Mouse (Mus musculus): ENCODE results near the gene Ifi35. TPM values are rescaled to one million over a fixed set of nuclear protein-coding genes. Genes with fewer than 3 reads are reported as not detected.

Gene Ifi35
- total and polyA plus RNA-seq, 2 experiments from 2014 or later = 5.1 to 5.2 TPM

DNA sequence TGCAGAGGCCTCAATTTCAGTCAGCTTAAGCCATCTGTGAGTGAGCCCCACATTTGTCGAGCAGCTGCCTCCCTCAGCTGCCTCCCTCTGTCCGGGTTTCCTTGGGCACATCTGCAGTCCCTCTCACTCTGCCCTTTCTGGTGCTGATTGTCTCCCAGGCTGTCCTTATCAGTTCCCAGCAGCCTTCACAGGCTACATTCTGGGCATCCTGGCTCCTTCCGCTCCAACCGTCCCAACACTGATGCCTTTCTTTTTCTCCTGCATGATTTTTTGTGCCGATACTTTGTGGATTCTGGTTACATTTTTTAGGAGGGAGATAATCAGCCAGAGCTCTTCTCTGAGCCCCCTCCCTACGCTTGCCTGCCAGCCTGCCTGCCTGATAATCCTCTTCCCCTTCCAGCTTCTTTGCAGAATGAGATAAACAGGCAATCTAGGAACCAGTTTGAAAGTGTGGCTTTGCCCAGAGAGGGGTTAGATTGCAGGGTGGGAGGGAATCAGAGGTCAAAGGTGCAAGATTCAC, 37.4 kb downstream of the Ifi35 start:
- DNase-seq = peak; percentile 43
- 40% methylated on average over 6 of the region's 6 CpGs for WGBS
- H3K4me2 ChIP-seq (ENCODE audit: low read depth) = no peak overlapping the region
- H3K4me3 ChIP-seq (ENCODE audit: low read depth, low read length) = no peak overlapping the region
- no peaks in the 10 kb centered on the region for H3K9me3 ChIP-seq (ENCODE audit: low read length)
- no peak overlapping the region for H3K9ac ChIP-seq
- TF ChIP-seq CTCF (IDR thresholded peaks at IDR 0.05; ENCODE audit: low read depth) = no peak
- no peaks in the 10 kb centered on the region for H3K27me3 ChIP-seq (ENCODE audit: insufficient read depth, low read length)
- no peaks in the 10 kb centered on the region for H3K4me1 ChIP-seq (ENCODE audit: insufficient read depth)
- H3K36me3 ChIP-seq (ENCODE audit: insufficient read depth) = no peaks in the 10 kb centered on the region
- H3K27ac ChIP-seq (ENCODE audit: low read depth, low read length) = no peak overlapping the region
- ATAC-seq = peak; percentile 51; the same call in 1 of the 2 replicates

DNA sequence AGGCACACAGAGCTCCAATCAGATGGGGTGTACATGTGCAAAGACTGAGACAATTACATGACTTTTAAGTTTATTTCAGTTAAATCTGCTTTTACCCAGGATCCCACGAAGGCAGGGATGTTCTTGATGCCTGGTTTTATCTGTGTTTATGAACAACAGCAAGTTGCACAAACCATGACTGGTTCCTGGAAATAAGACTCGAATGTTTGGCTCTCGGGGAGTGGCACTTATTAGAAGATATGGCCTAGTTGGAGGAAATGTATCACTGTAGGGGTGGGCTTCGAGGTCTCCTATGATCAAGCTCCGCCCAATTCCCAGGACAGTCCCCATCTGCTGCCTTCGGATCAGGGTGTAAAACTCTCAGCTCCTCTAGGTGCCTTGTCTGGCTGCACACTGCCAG, 37.9 kb downstream of the Ifi35 start:
- 80% methylated on average over 6 of the region's 6 CpGs for WGBS
- H3K9ac ChIP-seq = no peak overlapping the region
- no peak overlapping the region for H3K27ac ChIP-seq (ENCODE audit: low read depth, low read length)
- no peak for TF ChIP-seq CTCF (IDR thresholded peaks at IDR 0.05; ENCODE audit: low read depth)
- no peak for ATAC-seq
- H3K4me1 ChIP-seq (ENCODE audit: insufficient read depth) = no peaks in the 10 kb centered on the region
- no peak overlapping the region for H3K4me3 ChIP-seq (ENCODE audit: low read depth, low read length)
- no peak for DNase-seq
- no peaks in the 10 kb centered on the region for H3K27me3 ChIP-seq (ENCODE audit: insufficient read depth, low read length)
- H3K4me2 ChIP-seq (ENCODE audit: low read depth) = no peak overlapping the region
- H3K36me3 ChIP-seq (ENCODE audit: insufficient read depth) = no peaks in the 10 kb centered on the region
- no peaks in the 10 kb centered on the region for H3K9me3 ChIP-seq (ENCODE audit: low read length)

DNA sequence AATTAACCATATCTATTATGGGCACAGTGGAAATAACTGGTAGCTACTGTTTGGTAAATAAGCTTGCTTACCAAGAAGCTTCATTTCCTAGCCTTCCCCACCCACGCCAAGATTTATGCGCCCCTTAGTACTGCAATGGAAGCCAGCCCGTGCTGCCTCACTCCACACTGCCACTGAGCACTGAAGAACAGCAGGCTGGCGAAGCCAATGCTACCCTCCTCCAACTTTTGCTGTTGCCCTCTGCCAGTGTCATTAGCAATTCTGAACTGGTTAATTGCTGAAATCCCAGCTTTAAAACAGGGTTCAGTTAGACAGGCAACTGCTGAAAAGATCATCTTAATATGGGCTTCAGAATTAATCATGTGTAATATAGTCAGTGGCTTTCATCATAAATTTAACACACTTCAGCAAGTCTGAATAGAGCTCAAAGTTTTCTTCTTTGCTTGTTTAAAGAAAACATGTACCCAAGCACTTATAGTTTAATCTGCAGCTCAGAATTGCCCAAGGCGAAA, 58.1 kb downstream of the Ifi35 start:
- DNase-seq (peak; percentile 52), ATAC-seq (peak; percentile 54; the same call in 1 of the 2 replicates)
- H3K4me3 ChIP-seq (ENCODE audit: low read depth, low read length) = no peak overlapping the region
- H3K9me3 ChIP-seq (ENCODE audit: low read length) = no peaks in the 10 kb centered on the region
- H3K27me3 ChIP-seq (ENCODE audit: insufficient read depth, low read length) = no peaks in the 10 kb centered on the region
- no peak for TF ChIP-seq CTCF (IDR thresholded peaks at IDR 0.05; ENCODE audit: low read depth)
- H3K4me2 ChIP-seq (ENCODE audit: low read depth) = no peak overlapping the region
- no peaks in the 10 kb centered on the region for H3K4me1 ChIP-seq (ENCODE audit: insufficient read depth)
- no peak overlapping the region for H3K27ac ChIP-seq (ENCODE audit: low read depth, low read length)
- no peaks in the 10 kb centered on the region for H3K36me3 ChIP-seq (ENCODE audit: insufficient read depth)
- H3K9ac ChIP-seq = no peak overlapping the region
- 42% methylated on average over 5 of the region's 5 CpGs for WGBS

DNA sequence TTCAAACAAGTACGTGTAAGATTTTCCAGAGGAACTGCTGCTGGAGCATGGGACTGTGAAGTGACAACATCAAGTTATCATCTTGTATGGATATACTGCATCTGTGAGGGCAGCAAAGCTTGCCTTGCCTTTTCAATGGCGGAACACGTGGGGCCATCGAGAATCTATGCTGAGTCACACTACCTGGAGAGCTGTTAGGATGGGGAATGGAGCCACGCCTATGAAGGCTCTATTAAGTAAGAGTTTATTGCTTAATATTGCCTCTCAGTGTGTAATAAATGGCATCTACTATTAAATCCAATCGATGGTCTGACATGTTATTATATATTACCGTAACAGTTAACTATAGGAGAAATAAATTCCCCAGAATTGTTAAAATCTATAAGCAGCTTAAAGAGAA, 58.9 kb downstream of the Ifi35 start:
- no peak for TF ChIP-seq CTCF (IDR thresholded peaks at IDR 0.05; ENCODE audit: low read depth)
- DNase-seq (no peak), ATAC-seq (no peak)
- H3K36me3 ChIP-seq (ENCODE audit: insufficient read depth) = no peaks in the 10 kb centered on the region
- H3K9me3 ChIP-seq (ENCODE audit: low read length) = no peaks in the 10 kb centered on the region
- no peak overlapping the region for H3K27ac ChIP-seq (ENCODE audit: low read depth, low read length)
- H3K27me3 ChIP-seq (ENCODE audit: insufficient read depth, low read length) = no peaks in the 10 kb centered on the region
- H3K9ac ChIP-seq = no peak overlapping the region
- H3K4me2 ChIP-seq (ENCODE audit: low read depth) = no peak overlapping the region
- WGBS = 94% methylated on average over 7 of the region's 7 CpGs
- no peak overlapping the region for H3K4me3 ChIP-seq (ENCODE audit: low read depth, low read length)
- H3K4me1 ChIP-seq (ENCODE audit: insufficient read depth) = no peaks in the 10 kb centered on the region

Small RNAs within 50 kb of the gene (microRNA-seq; reads per million reads assigned to microRNA genes)
- 0.24 to 0.39 reads per million in 2 experiments for gene Mir6929

Other genes with a start within 250 kb of the Ifi35 start
- 25.6 and 27.7 TPM in 2 replicates for gene Ezh1, start 221.9 kb upstream of the Ifi35 start, total RNA-seq (2014; rRNA removed)
- gene Ezh1, start 221.9 kb upstream of the Ifi35 start, polyA plus RNA-seq (2015; fragmentation: Nextera tagmentation; extraction: Ambion mirVana) = 18.8 and 22.5 TPM in 2 replicates
- 42.9 and 46.0 TPM in 2 replicates for gene Ramp2, start 202.4 kb upstream of the Ifi35 start, total RNA-seq (2014; rRNA removed)
- 93.4 and 102 TPM in 2 replicates for gene Ramp2, start 202.4 kb upstream of the Ifi35 start, polyA plus RNA-seq (2015; fragmentation: Nextera tagmentation; extraction: Ambion mirVana)
- gene Vps25, start 194.7 kb upstream of the Ifi35 start, total RNA-seq (2014; rRNA removed) = 71.7 and 75.8 TPM in 2 replicates
- 135 and 138 TPM in 2 replicates for gene Vps25, start 194.7 kb upstream of the Ifi35 start, polyA plus RNA-seq (2015; fragmentation: Nextera tagmentation; extraction: Ambion mirVana)
- 3.2 and 5.4 TPM in 2 replicates for gene Wnk4, start 187.8 kb upstream of the Ifi35 start, total RNA-seq (2014; rRNA removed)
- gene Wnk4, start 187.8 kb upstream of the Ifi35 start, polyA plus RNA-seq (2015; fragmentation: Nextera tagmentation; extraction: Ambion mirVana) = 7.8 and 9.1 TPM in 2 replicates
- gene Cntd1, start 169.4 kb upstream of the Ifi35 start, total RNA-seq (2014; rRNA removed) = 0.10 and 0.15 TPM in 2 replicates
- gene Cntd1, start 169.4 kb upstream of the Ifi35 start, polyA plus RNA-seq (2015; fragmentation: Nextera tagmentation; extraction: Ambion mirVana) = 0.36 and 0.61 TPM in 2 replicates
- gene Coa3, start 169.3 kb upstream of the Ifi35 start, total RNA-seq (2014; rRNA removed) = 110 and 140 TPM in 2 replicates
- gene Coa3, start 169.3 kb upstream of the Ifi35 start, polyA plus RNA-seq (2015; fragmentation: Nextera tagmentation; extraction: Ambion mirVana) = 208 and 233 TPM in 2 replicates
- 107 and 177 TPM in 2 replicates for gene Becn1, start 146.1 kb upstream of the Ifi35 start, total RNA-seq (2014; rRNA removed)
- 133 and 145 TPM in 2 replicates for gene Becn1, start 146.1 kb upstream of the Ifi35 start, polyA plus RNA-seq (2015; fragmentation: Nextera tagmentation; extraction: Ambion mirVana)
- 70.7 and 80.9 TPM in 2 replicates for gene Psme3, start 132.2 kb upstream of the Ifi35 start, total RNA-seq (2014; rRNA removed)
- 78.2 and 88.0 TPM in 2 replicates for gene Psme3, start 132.2 kb upstream of the Ifi35 start, polyA plus RNA-seq (2015; fragmentation: Nextera tagmentation; extraction: Ambion mirVana)
- 2.7 and 4.4 TPM in 2 replicates for gene Aoc2, start 123.3 kb upstream of the Ifi35 start, total RNA-seq (2014; rRNA removed)
- gene Aoc2, start 123.3 kb upstream of the Ifi35 start, polyA plus RNA-seq (2015; fragmentation: Nextera tagmentation; extraction: Ambion mirVana) = 0.42 and 0.87 TPM in 2 replicates
- 0.31 and 0.43 TPM in 2 replicates for gene Aoc3, start 117.8 kb upstream of the Ifi35 start, total RNA-seq (2014; rRNA removed)
- gene Aoc3, start 117.8 kb upstream of the Ifi35 start, polyA plus RNA-seq (2015; fragmentation: Nextera tagmentation; extraction: Ambion mirVana) = 0.05 and 0.08 TPM in 2 replicates
- not detected in 2 replicates for gene G6pc, start 80.8 kb upstream of the Ifi35 start, total RNA-seq (2014; rRNA removed)
- gene G6pc, start 80.8 kb upstream of the Ifi35 start, polyA plus RNA-seq (2015; fragmentation: Nextera tagmentation; extraction: Ambion mirVana) = not detected in 2 replicates
- 87.8 and 89.8 TPM in 2 replicates for gene Aarsd1, start 30.8 kb upstream of the Ifi35 start, total RNA-seq (2014; rRNA removed)
- gene Aarsd1, start 30.8 kb upstream of the Ifi35 start, polyA plus RNA-seq (2015; fragmentation: Nextera tagmentation; extraction: Ambion mirVana) = 90.9 and 101 TPM in 2 replicates
- 1.0 and 5.7 TPM in 2 replicates for gene Gm27029, start 23.6 kb upstream of the Ifi35 start, total RNA-seq (2014; rRNA removed)
- 5.1 and 6.2 TPM in 2 replicates for gene Gm27029, start 23.6 kb upstream of the Ifi35 start, polyA plus RNA-seq (2015; fragmentation: Nextera tagmentation; extraction: Ambion mirVana)
- gene Rundc1, start 23.3 kb upstream of the Ifi35 start, total RNA-seq (2014; rRNA removed) = 10.9 and 12.6 TPM in 2 replicates
- 18.9 and 24.4 TPM in 2 replicates for gene Rundc1, start 23.3 kb upstream of the Ifi35 start, polyA plus RNA-seq (2015; fragmentation: Nextera tagmentation; extraction: Ambion mirVana)
- gene Ptges3l, start 23.1 kb upstream of the Ifi35 start, total RNA-seq (2014; rRNA removed) = 0.62 and 1.8 TPM in 2 replicates
- 1.2 and 2.4 TPM in 2 replicates for gene Ptges3l, start 23.1 kb upstream of the Ifi35 start, polyA plus RNA-seq (2015; fragmentation: Nextera tagmentation; extraction: Ambion mirVana)
- 785 and 1,503 TPM in 2 replicates for gene Rpl27, start 6.1 kb upstream of the Ifi35 start, total RNA-seq (2014; rRNA removed)
- 274 and 348 TPM in 2 replicates for gene Rpl27, start 6.1 kb upstream of the Ifi35 start, polyA plus RNA-seq (2015; fragmentation: Nextera tagmentation; extraction: Ambion mirVana)
- gene Rnd2, start 16.6 kb downstream of the Ifi35 start, total RNA-seq (2014; rRNA removed) = 61.9 and 71.4 TPM in 2 replicates
- gene Rnd2, start 16.6 kb downstream of the Ifi35 start, polyA plus RNA-seq (2015; fragmentation: Nextera tagmentation; extraction: Ambion mirVana) = 88.1 and 96.6 TPM in 2 replicates
- gene Vat1, start 17.8 kb downstream of the Ifi35 start, total RNA-seq (2014; rRNA removed) = 131 and 174 TPM in 2 replicates
- gene Vat1, start 17.8 kb downstream of the Ifi35 start, polyA plus RNA-seq (2015; fragmentation: Nextera tagmentation; extraction: Ambion mirVana) = 73.3 and 92.7 TPM in 2 replicates
- gene Brca1, start 103.5 kb downstream of the Ifi35 start, total RNA-seq (2014; rRNA removed) = 3.3 and 4.2 TPM in 2 replicates
- gene Brca1, start 103.5 kb downstream of the Ifi35 start, polyA plus RNA-seq (2015; fragmentation: Nextera tagmentation; extraction: Ambion mirVana) = 1.3 and 1.7 TPM in 2 replicates
- gene Nbr1, start 103.7 kb downstream of the Ifi35 start, total RNA-seq (2014; rRNA removed) = 121 and 141 TPM in 2 replicates
- 54.9 and 64.7 TPM in 2 replicates for gene Nbr1, start 103.7 kb downstream of the Ifi35 start, polyA plus RNA-seq (2015; fragmentation: Nextera tagmentation; extraction: Ambion mirVana)
- 0.77 and 3.5 TPM in 2 replicates for gene Tmem106a, start 133.8 kb downstream of the Ifi35 start, total RNA-seq (2014; rRNA removed)
- 2.5 and 3.4 TPM in 2 replicates for gene Tmem106a, start 133.8 kb downstream of the Ifi35 start, polyA plus RNA-seq (2015; fragmentation: Nextera tagmentation; extraction: Ambion mirVana)
- not detected in 2 replicates for gene Gm11634, start 150.8 kb downstream of the Ifi35 start, total RNA-seq (2014; rRNA removed)
- not detected in 2 replicates for gene Gm11634, start 150.8 kb downstream of the Ifi35 start, polyA plus RNA-seq (2015; fragmentation: Nextera tagmentation; extraction: Ambion mirVana)
- 4.4 and 5.2 TPM in 2 replicates for gene Rdm1, start 178.8 kb downstream of the Ifi35 start, total RNA-seq (2014; rRNA removed)
- gene Rdm1, start 178.8 kb downstream of the Ifi35 start, polyA plus RNA-seq (2015; fragmentation: Nextera tagmentation; extraction: Ambion mirVana) = 8.6 and 9.0 TPM in 2 replicates
- 22.5 and 28.3 TPM in 2 replicates for gene Arl4d, start 217.1 kb downstream of the Ifi35 start, total RNA-seq (2014; rRNA removed)
- gene Arl4d, start 217.1 kb downstream of the Ifi35 start, polyA plus RNA-seq (2015; fragmentation: Nextera tagmentation; extraction: Ambion mirVana) = 13.4 and 15.7 TPM in 2 replicates